ENCODE assay signal across 7 mouse cellular contexts in the genomic region with DNA sequence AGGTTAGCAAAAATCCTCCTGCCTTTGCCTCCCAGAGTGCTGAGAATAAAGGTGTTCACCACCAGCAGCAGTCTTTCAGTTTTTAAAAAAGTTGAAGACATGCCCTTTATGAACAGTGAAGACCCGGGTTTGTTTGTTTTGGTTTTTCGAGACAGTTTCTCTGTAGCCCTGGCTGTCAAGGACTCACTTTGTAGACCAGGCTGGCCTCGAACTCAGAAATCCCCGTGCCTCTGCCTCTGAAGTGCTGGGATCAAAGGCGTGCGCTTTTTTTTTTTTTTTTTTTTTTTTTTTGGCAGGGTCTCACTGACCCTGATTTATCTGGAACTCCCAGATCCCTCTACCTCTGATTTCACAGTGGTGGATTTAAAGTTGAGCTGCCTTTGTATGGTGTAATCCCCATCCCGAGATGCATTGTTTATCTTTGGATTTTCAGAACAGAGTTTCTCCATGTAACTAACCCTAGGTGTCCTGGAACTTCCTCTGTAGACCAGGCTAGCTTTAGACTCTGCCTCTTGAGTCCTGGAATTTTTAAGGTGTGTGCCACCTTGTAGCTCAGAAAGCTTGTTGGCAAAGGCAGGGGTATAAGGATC. TPM values are rescaled to one million over a fixed set of nuclear protein-coding genes. Genes with fewer than 3 reads are reported as not detected.
A peak's percentile ranks its signal among the peaks of the same experiment; 100 is the strongest.
DNase-seq lines count a peak whose midpoint lies in the region; ATAC-seq and TF ChIP-seq lines count a peak whose summit lies in the region.

No protein-coding gene starts in this region.

- H3K27me3 ChIP-seq in lung, postnatal 0 days (replicated peaks; ENCODE audit: insufficient read depth, low read length) = no peaks in the 10 kb centered on the region
- no peaks in the 10 kb centered on the region for H3K27me3 ChIP-seq in forebrain, embryonic 11.5 days (ENCODE audit: control insufficient read depth, insufficient read depth, low read length)
- H3K27me3 ChIP-seq in liver, embryonic 12.5 days (replicated peaks) = no peaks in the 10 kb centered on the region

- H3K4me3 ChIP-seq in lung, postnatal 0 days (ENCODE audit: low read depth, low read length) = peak overlapping the region; percentile 95; the same call in 1 of the 2 replicates
- H3K4me3 ChIP-seq in forebrain, embryonic 11.5 days (ENCODE audit: low read depth, low read length) = peak overlapping the region; percentile 71
- peak overlapping the region; percentile 96 for H3K4me3 ChIP-seq in liver, embryonic 12.5 days

- no peak for TF ChIP-seq CTCF in lung, postnatal 0 days (IDR thresholded peaks at IDR 0.05)

- peak; percentile 52 for DNase-seq in lung, postnatal 0 days (ENCODE audit: low spot score)
- DNase-seq in lung, postnatal 10 days = no peak
- DNase-seq in forebrain, embryonic 11.5 days (ENCODE audit: low spot score) = no peak
- DNase-seq in testis, postnatal 10 days (ENCODE audit: low spot score) = peak; percentile 43
- no peak for DNase-seq in adrenal gland, postnatal 25 days
- DNase-seq in adrenal gland, postnatal 10 days = no peak

- H3K27ac ChIP-seq in lung, postnatal 0 days (ENCODE audit: low read length) = no peak overlapping the region
- no peak overlapping the region for H3K27ac ChIP-seq in forebrain, embryonic 11.5 days (ENCODE audit: low read depth, low read length)
- H3K27ac ChIP-seq in liver, embryonic 12.5 days = peak overlapping the region; percentile 98

- H3K4me2 ChIP-seq in lung, postnatal 0 days (replicated peaks; ENCODE audit: low read depth, low read length) = peak overlapping the region; percentile 65
- H3K4me2 ChIP-seq in forebrain, embryonic 11.5 days (ENCODE audit: low read depth, low read length, severe bottlenecking) = peak overlapping the region; percentile 79
- peak overlapping the region; percentile 77 for H3K4me2 ChIP-seq in liver, embryonic 12.5 days

- H3K9me3 ChIP-seq in lung, postnatal 0 days (ENCODE audit: low read length) = no peaks in the 10 kb centered on the region
- no peaks in the 10 kb centered on the region for H3K9me3 ChIP-seq in forebrain, embryonic 11.5 days (ENCODE audit: control insufficient read depth, low read length)
- H3K9me3 ChIP-seq in liver, embryonic 12.5 days (replicated peaks) = no peaks in the 10 kb centered on the region

- TF ChIP-seq EP300 in lung, postnatal 0 days (IDR thresholded peaks at IDR 0.05) = no peak

- H3K36me3 ChIP-seq in lung, postnatal 0 days (ENCODE audit: insufficient read depth, low read length) = 0 out of 2 replicates have a peak, but pooled peaks cover 4% of the 10 kb centered on the region
- no peaks in the 10 kb centered on the region; the same call in 1 of the 2 replicates for H3K36me3 ChIP-seq in forebrain, embryonic 11.5 days (ENCODE audit: control insufficient read depth, insufficient read depth, low read length)
- peaks cover 38% of the 10 kb centered on the region for H3K36me3 ChIP-seq in liver, embryonic 12.5 days

- no peak for ATAC-seq in lung, postnatal 0 days
- ATAC-seq in forebrain, embryonic 11.5 days (replicated peaks; ENCODE audit: low FRiP score) = no peak
- ATAC-seq in liver, embryonic 12.5 days = no peak

- WGBS in lung, postnatal 0 days = 4% methylated on average over 7 of the region's 7 CpGs
- WGBS in forebrain, embryonic 11.5 days = 16% methylated on average over 7 of the region's 7 CpGs
- WGBS in liver, embryonic 12.5 days (ENCODE audit: insufficient replicate concordance) = 14% methylated on average over 7 of the region's 7 CpGs

- 0 out of 2 replicates have a peak overlapping the region, but pooled peaks have one; percentile 19 for H3K9ac ChIP-seq in lung, postnatal 0 days (replicated peaks; ENCODE audit: low read depth)
- peak overlapping the region; percentile 80 for H3K9ac ChIP-seq in forebrain, embryonic 11.5 days (ENCODE audit: low read length)
- H3K9ac ChIP-seq in liver, embryonic 12.5 days = peak overlapping the region; percentile 97

- H3K4me1 ChIP-seq in lung, postnatal 0 days (ENCODE audit: insufficient read depth, low read depth, low read length) = peaks cover 9% of the 10 kb centered on the region
- peaks cover 9% of the 10 kb centered on the region; the same call in 1 of the 2 replicates for H3K4me1 ChIP-seq in forebrain, embryonic 11.5 days (replicated peaks; ENCODE audit: control insufficient read depth, insufficient read depth, low read length)
- peaks cover 64% of the 10 kb centered on the region for H3K4me1 ChIP-seq in liver, embryonic 12.5 days

RNA-seq across cellular contexts. Expression of gene Srsf10, which starts 2.1 kb away (rescaled TPM):
- polyA plus RNA-seq in lung, postnatal 0 days (2015; fragmentation: Nextera tagmentation; extraction: Ambion mirVana) = 153 and 160 TPM in 2 replicates
- polyA plus RNA-seq in forebrain, embryonic 11.5 days (2014; fragmentation: Nextera tagmentation; extraction: Ambion mirVana) = 392 and 452 TPM in 2 replicates
- 157 TPM in 2 replicates for polyA plus RNA-seq in liver, embryonic 12.5 days (2016; fragmentation: Nextera tagmentation; extraction: Ambion mirVana)
- 125 and 168 TPM in 2 replicates for total RNA-seq in adrenal gland, postnatal 25 days (2021)
- total RNA-seq in adrenal gland, postnatal 10 days (2021) = 100 to 1,000 TPM in 1 of 2 experiments, 10 to 100 TPM in 1; 94.0 to 117 TPM

RNA-seq across cellular contexts. Expression of gene Pnrc2, which starts 16.0 kb away (rescaled TPM):
- 139 and 145 TPM in 2 replicates for polyA plus RNA-seq in lung, postnatal 0 days (2015; fragmentation: Nextera tagmentation; extraction: Ambion mirVana)
- 220 and 234 TPM in 2 replicates for polyA plus RNA-seq in forebrain, embryonic 11.5 days (2014; fragmentation: Nextera tagmentation; extraction: Ambion mirVana)
- 91.1 and 98.9 TPM in 2 replicates for polyA plus RNA-seq in liver, embryonic 12.5 days (2016; fragmentation: Nextera tagmentation; extraction: Ambion mirVana)
- total RNA-seq in adrenal gland, postnatal 25 days (2021) = 118 and 134 TPM in 2 replicates
- total RNA-seq in adrenal gland, postnatal 10 days (2021) = 100 to 1,000 TPM in 1 of 2 experiments, 10 to 100 TPM in 1; 98.7 to 149 TPM

RNA-seq across cellular contexts. Expression of gene Cnr2, which starts 37.5 kb away (rescaled TPM):
- polyA plus RNA-seq in lung, postnatal 0 days (2015; fragmentation: Nextera tagmentation; extraction: Ambion mirVana) = 1.9 and 2.2 TPM in 2 replicates
- polyA plus RNA-seq in forebrain, embryonic 11.5 days (2014; fragmentation: Nextera tagmentation; extraction: Ambion mirVana) = 0.13 and 0.17 TPM in 2 replicates
- 3.9 and 4.3 TPM in 2 replicates for polyA plus RNA-seq in liver, embryonic 12.5 days (2016; fragmentation: Nextera tagmentation; extraction: Ambion mirVana)
- 1.7 and 2.2 TPM in 2 replicates for total RNA-seq in adrenal gland, postnatal 25 days (2021)
- 1 to 10 TPM; 2.4 to 3.9 TPM for total RNA-seq in adrenal gland, postnatal 10 days (2021)

Comparison
In these comparisons a context has a peak if more than half of its experiments do, and no peak if none do; other contexts are left out.
1. DNase-seq: peak in lung, postnatal 0 days (single experiment) and testis, postnatal 10 days (single experiment); none in lung, postnatal 10 days (single experiment), forebrain, embryonic 11.5 days (single experiment), adrenal gland, postnatal 25 days (single experiment) and adrenal gland, postnatal 10 days (single experiment).
2. H3K9ac ChIP-seq: peak in every context shown above with its lines; median percentile 97 in liver, embryonic 12.5 days; 80 in forebrain, embryonic 11.5 days; 19 in lung, postnatal 0 days.
3. Peak in every context shown above with its lines, with median percentiles within 50 percentile points of each other: H3K4me2 ChIP-seq and H3K4me3 ChIP-seq.